In the genomic region with DNA sequence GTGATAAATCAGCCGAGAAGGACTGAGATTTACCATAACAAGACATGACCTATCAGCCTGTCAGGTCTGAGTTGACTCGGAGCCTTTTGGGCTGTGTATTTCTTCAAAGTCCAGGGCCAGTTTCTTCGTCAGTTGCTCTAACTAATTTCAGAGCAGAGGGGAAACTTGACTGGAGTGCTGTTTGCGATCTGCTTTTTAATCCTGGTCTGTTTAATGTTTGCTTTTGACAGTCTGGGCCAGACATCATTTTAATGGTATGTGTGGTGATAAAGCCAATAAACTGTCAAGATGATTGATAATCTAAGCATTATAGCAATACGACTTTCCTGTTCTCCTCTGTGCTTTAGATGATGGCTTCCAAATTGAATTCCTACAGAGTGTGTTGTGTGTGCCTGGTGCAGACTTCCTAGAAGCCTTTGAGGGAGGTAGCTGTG, we compare ENCODE assay signal across 12 mouse cellular contexts.
A peak's percentile ranks its signal among the peaks of the same experiment; 100 is the strongest.
DNase-seq lines count a peak whose midpoint lies in the region; ATAC-seq and TF ChIP-seq lines count a peak whose summit lies in the region.
"Had no signal": no experiment of that assay in that cellular context is flagged by ENCODE, and none has a peak within 500 bp of the region (broad histone marks: within the 10 kb centered on the region; RNA-seq: fewer than 3 reads in every experiment).

No protein-coding gene starts in this region.

- H3K4me3 ChIP-seq in heart, postnatal 0 days (ENCODE audit: low read depth, low read length) = no peak overlapping the region
- H3K4me3 ChIP-seq in neural tube, embryonic 12.5 days = no peak overlapping the region
- H3K4me3 ChIP-seq in limb, embryonic 11.5 days (ENCODE audit: low read depth, low read length) = no peak overlapping the region
- H3K4me3 ChIP-seq: forebrain, embryonic 13.5 days; heart, adult 2 months; liver, embryonic 13.5 days had no signal

- H3K27me3 ChIP-seq in heart, postnatal 0 days (ENCODE audit: control insufficient read depth, insufficient read depth, low read length) = no peaks in the 10 kb centered on the region
- no peaks in the 10 kb centered on the region for H3K27me3 ChIP-seq in neural tube, embryonic 12.5 days (replicated peaks)
- H3K27me3 ChIP-seq in limb, embryonic 11.5 days (ENCODE audit: control insufficient read depth, insufficient read depth, low read length) = no peaks in the 10 kb centered on the region
- H3K27me3 ChIP-seq: liver, embryonic 13.5 days had no signal

- no peak overlapping the region for H3K4me2 ChIP-seq in heart, postnatal 0 days (ENCODE audit: low read depth, low read length)
- peak overlapping the region; percentile 19; the same call in 1 of the 2 replicates for H3K4me2 ChIP-seq in neural tube, embryonic 12.5 days (replicated peaks)
- H3K4me2 ChIP-seq in limb, embryonic 11.5 days (ENCODE audit: low read depth, severe bottlenecking) = peak overlapping the region; percentile 12; the same call in 1 of the 2 replicates
- H3K4me2 ChIP-seq: forebrain, embryonic 13.5 days; liver, embryonic 13.5 days had no signal

- H3K9ac ChIP-seq in heart, postnatal 0 days (replicated peaks; ENCODE audit: low read depth, low read length) = no peak overlapping the region
- H3K9ac ChIP-seq in neural tube, embryonic 12.5 days = no peak overlapping the region
- H3K9ac ChIP-seq in limb, embryonic 11.5 days (ENCODE audit: low read length) = no peak overlapping the region
- H3K9ac ChIP-seq: forebrain, embryonic 13.5 days; liver, embryonic 13.5 days had no signal

- no peak for TF ChIP-seq CTCF in heart, postnatal 0 days (IDR thresholded peaks at IDR 0.05; ENCODE audit: low read depth)

- no peaks in the 10 kb centered on the region for H3K36me3 ChIP-seq in heart, postnatal 0 days (replicated peaks; ENCODE audit: control insufficient read depth, insufficient read depth, low read length)
- H3K36me3 ChIP-seq in neural tube, embryonic 12.5 days = no peaks in the 10 kb centered on the region
- no peaks in the 10 kb centered on the region for H3K36me3 ChIP-seq in limb, embryonic 11.5 days (ENCODE audit: control insufficient read depth, insufficient read depth, low read length)
- H3K36me3 ChIP-seq: liver, embryonic 13.5 days had no signal

- whole genome bisulfite sequencing in heart, postnatal 0 days = 30% methylated on average over 5 of the region's 5 CpGs
- WGBS in neural tube, embryonic 12.5 days = 35% methylated on average over 5 of the region's 5 CpGs
- 4% methylated on average over 5 of the region's 5 CpGs for WGBS in limb, embryonic 11.5 days

- ATAC-seq in heart, postnatal 0 days (ENCODE audit: insufficient read depth, low read depth) = peak; percentile 20; the same call in 1 of the 2 replicates
- peak; percentile 37; the same call in 1 of the 2 replicates for ATAC-seq in neural tube, embryonic 12.5 days (ENCODE audit: low FRiP score, low read depth)
- peak; percentile 62; the same call in 1 of the 2 replicates for ATAC-seq in limb, embryonic 11.5 days (ENCODE audit: insufficient number of reproducible peaks, low FRiP score, low TSS enrichment, low read depth)
- ATAC-seq: CD4-positive, CD25-positive, alpha-beta regulatory T cell, adult 4 months; forebrain, embryonic 13.5 days had no signal

- DNase-seq in heart, postnatal 0 days (ENCODE audit: low spot score) = no peak
- DNase-seq in heart, postnatal 4 days = no peak
- no peak for DNase-seq in neural tube, embryonic 10.5 days (ENCODE audit: extremely low spot score, low spot score)
- peak; percentile 56 for DNase-seq in limb, embryonic 11.5 days (ENCODE audit: low spot score)
- no peak for DNase-seq in spleen, adult 12 weeks (ENCODE audit: low spot score)
- no peak for DNase-seq in ovary, adult 18-20 months (ENCODE audit: low spot score)
- DNase-seq in right cerebral cortex, postnatal 14 days = no peak
- DNase-seq: heart, adult 2 months; liver, embryonic 13.5 days had no signal

- TF ChIP-seq EP300 in heart, postnatal 0 days (IDR thresholded peaks at IDR 0.05; ENCODE audit: low read depth) = no peak

- H3K9me3 ChIP-seq in heart, postnatal 0 days (replicated peaks; ENCODE audit: control insufficient read depth, low read length) = peaks cover 6% of the 10 kb centered on the region; the same call in 1 of the 2 replicates
- H3K9me3 ChIP-seq in neural tube, embryonic 12.5 days = no peaks in the 10 kb centered on the region; the same call in 1 of the 2 replicates
- H3K9me3 ChIP-seq in limb, embryonic 11.5 days (ENCODE audit: control insufficient read depth, low read length) = no peaks in the 10 kb centered on the region; the same call in 1 of the 2 replicates
- H3K9me3 ChIP-seq: liver, embryonic 13.5 days had no signal

- H3K4me1 ChIP-seq in heart, postnatal 0 days (ENCODE audit: control insufficient read depth, insufficient read depth) = no peaks in the 10 kb centered on the region
- H3K4me1 ChIP-seq in neural tube, embryonic 12.5 days = peaks cover 50% of the 10 kb centered on the region
- peaks cover 27% of the 10 kb centered on the region for H3K4me1 ChIP-seq in limb, embryonic 11.5 days (ENCODE audit: control insufficient read depth, insufficient read depth, low read length)
- H3K4me1 ChIP-seq: liver, embryonic 13.5 days had no signal

- H3K27ac ChIP-seq in heart, postnatal 0 days (ENCODE audit: low read depth) = no peak overlapping the region
- H3K27ac ChIP-seq in neural tube, embryonic 12.5 days = no peak overlapping the region
- peak overlapping the region; percentile 30; the same call in 1 of the 2 replicates for H3K27ac ChIP-seq in limb, embryonic 11.5 days (replicated peaks; ENCODE audit: low read depth, low read length)
- H3K27ac ChIP-seq: forebrain, embryonic 13.5 days; heart, adult 2 months; liver, embryonic 13.5 days had no signal
